Mouse (Mus musculus) kidney, adult 2 months (tissue): ENCODE results near the gene 1700028P14Rik.

Source experiments
- CTCF ChIP-seq: fragments of 200-500 bp; conservative IDR thresholded peaks from 2 replicates; pipeline ENCODE4 v1.5.1; 2011; ENCODE audit warnings: low read depth, mild to moderate bottlenecking, control low read depth, low read length, moderate library complexity, mixed read lengths; ENCODE audit not compliant: insufficient read depth, insufficient read length
- POLR2A ChIP-seq: fragments of 200-500 bp; IDR thresholded peaks from one replicate; pipeline ENCODE4 v1.6.1; 2011; ENCODE audit warnings: low read depth, low read length, control low read depth

GRCm38 (mm10) chr19:23543244-23544004, 109.2 kb downstream of the 1700028P14Rik start:
- TF ChIP-seq CTCF = no peak
- no peak for TF ChIP-seq POLR2A
